Mouse (Mus musculus) MEL-GATA-1-ER (cell line): ENCODE results near the gene Hbq1a.

Experiments used
- DNase-seq: peaks from one replicate; pipeline ENCODE4 v3.0.0-alpha.2; 2012; ENCODE audit warnings: low read depth; ENCODE audit errors: extremely low read depth

Gene Hbq1a

DNA sequence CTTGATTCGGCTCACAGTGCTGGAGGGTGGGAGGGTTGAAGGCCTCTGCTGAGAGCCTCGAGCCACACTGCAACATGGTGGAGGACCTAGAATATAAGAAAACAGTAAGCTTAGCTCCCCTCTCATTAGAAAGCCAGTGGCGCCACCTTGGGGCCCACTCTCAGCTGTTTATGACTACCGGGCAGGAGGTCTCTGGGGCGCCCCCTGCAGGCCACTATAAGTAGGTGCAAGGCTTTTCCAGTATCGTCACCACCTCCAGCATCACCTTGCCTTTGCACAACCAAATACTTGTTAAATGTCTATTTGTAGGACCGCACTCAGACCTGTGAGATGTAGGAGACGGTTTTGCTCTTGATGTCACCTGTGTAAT, 21.3 kb downstream of the Hbq1a start:
- DNase-seq, result peak; percentile 66

DNA sequence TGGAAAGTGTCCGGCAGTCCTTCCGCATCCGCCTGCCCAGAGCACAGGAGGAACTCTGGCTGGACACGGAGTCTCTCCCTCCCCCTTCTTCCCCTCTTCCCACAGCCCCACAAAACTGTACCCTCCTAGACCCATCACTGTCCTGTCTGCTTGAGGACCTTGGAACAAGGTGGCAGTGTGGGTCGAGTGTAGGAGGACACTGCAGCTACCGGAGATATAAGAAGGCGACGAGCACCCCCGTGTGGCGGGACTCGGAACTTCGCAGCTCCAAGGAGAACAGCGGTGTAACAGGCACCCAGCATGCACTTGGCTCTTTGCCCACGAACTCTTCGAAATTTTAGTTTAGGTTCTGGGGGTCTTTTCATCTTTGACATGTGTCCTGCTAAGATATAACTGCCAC, 24.7 kb downstream of the Hbq1a start:
- no peak for DNase-seq

DNA sequence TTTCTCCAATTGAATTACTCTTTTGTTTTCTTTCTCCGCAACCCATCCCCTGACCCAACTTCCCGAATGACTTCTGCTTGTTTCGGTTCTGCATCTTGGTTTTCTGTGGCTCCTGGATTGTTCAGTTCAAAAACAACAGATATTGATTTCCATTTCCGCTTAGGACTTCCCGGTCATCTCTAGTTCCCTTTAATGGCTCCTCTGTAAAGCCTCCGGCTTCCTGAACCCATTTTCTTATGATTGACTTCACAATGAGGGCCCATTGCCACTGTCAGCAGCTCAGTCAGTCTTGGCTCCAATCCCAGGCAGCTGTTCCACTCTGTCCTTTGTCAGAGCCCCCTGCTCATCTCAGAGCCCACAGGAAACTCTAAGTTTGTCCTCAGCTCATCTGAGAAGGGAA, 31.2 kb downstream of the Hbq1a start:
- DNase-seq, result no peak

DNA sequence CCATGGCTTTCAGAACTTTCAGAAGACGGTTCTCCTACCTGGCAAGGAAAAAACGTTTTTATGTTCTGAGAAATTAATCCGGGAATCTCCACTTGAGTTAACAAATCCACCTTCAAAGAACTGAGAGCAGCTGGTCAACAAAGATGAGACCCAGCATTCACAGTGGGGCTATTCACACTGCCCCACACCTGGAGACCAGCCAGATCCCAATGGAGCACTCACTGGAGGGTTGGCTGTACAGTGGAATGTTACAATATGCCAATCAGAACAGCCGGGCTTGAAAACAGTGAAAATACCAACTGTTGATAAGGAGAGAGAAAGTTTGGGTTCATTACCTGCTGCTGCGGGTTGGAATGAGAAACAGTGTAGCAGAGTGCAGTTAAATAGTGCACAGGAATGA, 32.0 kb downstream of the Hbq1a start:
- DNase-seq, result no peak

DNA sequence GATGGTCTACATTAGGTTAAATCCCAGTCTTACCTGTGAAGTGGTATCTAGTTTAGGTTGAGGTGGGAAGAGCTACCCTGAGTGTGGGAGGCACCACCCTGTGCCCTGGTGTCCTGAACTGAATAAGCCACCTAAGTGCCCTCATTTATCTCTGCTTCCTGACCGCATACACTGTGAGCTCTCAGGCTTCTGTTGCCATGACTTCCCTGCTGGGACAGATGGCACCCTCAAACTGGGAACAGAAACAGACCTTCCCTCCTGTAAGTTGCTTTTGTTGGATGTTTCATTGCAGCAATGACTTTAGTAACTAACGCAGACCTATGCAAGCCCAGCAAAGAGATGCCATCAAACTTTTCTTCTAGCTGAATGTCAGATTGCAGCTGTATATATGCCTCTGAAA, 33.4 kb downstream of the Hbq1a start:
- no peak for DNase-seq

DNA sequence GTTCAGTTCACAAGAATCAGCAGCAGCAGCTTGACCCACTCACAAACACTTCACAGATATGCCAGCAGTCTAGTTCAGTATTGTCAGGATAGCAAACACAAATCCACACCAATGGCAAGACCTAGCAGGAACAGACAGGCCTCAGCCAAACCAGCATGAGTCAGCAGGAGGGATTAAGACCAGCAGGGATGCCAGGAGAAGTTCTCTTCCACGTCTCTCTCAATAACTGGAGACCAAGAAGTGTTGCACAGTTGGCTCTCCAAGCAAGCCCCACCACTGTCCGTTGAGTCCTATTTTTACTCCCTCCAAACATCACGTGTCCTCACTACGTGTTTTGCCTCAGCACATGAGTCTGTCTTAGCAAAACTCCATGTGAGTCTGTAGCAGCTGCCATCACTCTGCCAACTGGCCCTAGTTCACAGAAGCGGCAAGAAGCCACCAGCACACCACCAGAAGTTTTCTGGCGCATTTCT, 36.6 kb downstream of the Hbq1a start:
- no peak for DNase-seq

DNA sequence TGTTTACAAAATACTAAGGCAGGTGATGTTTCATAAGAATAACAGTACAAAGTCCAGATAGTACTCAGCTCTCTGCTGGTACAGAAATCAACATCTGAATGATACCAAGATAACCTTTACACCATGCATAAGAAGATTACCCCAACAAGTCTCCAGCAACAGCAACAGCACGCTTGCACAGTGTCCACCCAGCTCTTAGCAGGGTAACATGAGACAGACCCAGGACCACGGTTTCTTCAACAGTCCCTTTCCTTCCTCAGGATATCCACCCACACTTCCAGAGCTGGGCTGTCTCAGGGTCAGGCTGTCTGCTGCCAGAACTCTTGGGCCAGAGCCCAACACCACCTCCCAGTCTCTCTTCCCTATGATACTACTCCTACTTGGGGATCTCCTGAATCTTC, 39.3 kb downstream of the Hbq1a start:
- no peak for DNase-seq

DNA sequence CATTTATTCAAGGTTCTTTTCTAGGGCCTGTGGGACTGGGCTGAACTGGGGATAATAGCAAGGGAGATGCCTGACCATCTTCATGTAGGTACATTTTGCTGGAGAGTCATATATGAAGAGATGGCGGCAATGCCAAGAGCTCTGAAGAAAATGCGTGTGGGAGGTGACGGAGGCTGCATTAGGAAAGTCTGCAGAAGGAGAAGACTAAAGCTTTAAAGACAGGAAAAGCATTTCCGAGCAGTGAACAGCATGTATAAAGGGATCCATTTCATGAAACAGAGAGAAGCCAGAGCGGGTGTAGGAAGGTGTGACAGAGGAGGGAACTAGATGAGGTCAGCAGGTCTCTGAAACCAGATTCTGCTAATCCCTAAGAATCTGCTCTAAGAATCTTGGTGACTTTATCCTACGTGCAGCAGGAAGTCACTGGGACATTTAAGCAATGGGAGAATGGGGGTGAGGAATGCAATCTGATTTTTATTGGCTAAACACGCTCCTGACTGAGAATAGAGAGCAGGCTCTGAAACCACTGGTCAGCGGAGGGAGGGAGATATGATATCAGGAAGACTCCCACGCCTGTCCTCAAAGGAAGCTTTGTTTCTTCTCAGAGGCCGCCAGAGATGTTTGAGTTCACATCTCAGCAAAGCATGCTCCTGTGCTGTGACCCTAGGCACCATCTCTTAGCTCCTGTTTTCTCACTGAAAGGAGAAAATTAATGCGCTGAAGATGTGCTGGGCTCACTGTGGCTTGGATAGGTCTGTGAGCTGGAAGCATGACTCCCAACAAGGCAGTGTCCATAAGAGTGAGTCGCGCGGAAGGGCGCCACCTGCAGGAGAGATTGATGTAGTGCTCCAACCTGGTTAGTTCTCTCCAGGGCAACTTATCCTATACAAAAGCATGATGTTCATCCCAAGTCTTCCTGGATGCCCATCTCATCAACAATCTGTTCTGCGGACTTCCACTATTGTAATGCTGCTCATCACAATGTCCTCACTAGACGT, 40.9 kb downstream of the Hbq1a start:
- no peak for DNase-seq

DNA sequence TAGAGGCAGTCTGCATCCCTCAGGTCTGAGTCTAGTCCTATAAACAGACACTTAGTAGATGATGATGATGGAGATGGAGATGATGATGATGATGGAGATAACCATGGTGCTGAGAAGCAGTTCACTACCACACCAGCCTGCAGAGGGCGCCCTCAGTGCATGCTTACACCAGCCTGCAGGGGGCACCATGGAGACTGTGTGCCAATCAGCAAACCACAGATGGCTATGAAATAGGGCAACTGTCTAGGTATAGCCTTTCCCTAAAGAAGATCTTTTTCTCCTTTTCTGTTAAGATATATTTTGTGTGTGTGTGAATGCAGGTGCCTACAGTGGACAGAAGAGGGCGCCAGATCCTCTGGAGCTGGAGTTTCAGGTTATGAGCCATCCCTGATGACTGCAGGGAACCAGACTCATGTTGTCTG, 42.9 kb downstream of the Hbq1a start:
- DNase-seq, result no peak

DNA sequence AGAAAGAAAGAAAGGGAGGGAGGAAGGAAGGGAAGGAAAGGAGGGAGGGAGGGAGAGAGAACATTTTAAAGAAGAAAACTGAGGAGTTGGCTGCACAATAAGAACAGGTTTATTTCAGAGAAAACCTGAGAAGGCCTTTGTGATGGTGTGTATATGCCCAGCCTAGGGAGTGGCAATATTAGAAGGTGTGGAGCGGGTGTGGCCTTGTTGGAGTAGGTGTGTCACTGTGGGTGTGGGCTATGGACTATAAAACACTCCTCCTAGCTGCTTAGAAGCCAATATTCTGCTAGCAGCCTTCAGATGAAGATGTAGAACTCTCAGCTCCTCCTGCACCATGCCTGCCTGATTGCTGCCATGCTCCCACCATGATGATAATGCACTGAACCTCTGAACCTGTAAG, 43.5 kb downstream of the Hbq1a start:
- DNase-seq, result no peak

DNA sequence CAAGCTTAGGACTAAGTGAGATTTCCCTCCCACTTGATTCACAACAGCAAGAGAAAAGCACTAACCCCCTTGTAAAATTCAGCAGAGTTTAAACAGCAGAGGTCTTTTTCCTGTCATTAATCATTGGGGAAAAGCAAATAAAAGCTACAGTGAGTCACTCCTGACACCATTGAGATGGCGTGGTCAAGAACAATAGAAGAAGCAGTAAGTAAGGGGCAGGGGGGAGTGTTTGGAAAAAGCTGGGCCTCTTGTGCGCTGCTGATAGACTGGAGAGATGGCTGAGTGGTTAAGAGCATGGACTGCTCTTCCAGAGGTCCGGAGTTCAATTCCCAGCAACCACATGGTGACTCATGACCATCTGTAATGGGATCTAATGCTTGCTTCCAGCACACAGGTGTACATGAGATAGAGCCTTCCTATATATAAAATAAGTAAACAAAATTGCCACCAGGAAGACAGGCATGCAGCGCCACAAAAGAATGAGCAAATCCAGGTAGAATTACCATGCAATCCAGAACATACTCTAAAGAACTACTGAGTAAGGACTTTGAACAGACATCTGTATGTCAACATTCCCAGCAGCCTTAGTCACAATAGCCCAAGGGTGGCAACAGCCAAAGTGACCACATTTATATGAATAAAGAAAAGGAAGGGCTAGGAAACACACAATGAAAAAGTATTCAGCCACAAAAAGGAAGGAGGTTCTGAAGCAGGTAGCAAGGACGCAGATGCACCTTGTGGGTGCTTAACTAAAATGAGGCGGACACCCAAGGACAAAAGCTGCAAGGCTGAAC, 45.8 kb downstream of the Hbq1a start:
- no peak for DNase-seq

DNA sequence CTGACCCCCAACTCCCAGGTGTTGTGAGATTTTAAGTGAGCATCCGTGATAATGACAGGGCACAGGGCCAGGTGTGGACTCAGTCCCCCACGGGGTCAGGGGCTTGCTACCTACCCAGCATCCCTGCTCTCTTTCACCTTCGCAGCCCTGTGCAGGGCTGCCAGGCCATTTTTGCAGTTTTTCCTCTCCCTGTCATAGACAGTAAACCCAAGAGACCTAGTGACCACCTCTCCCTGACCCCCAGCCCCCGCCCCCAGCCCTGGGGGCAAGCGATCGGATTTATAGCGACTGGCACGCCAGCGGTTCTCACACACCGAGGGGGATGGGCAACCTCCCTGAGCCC, 47.4 kb downstream of the Hbq1a start:
- DNase-seq, result no peak

DNA sequence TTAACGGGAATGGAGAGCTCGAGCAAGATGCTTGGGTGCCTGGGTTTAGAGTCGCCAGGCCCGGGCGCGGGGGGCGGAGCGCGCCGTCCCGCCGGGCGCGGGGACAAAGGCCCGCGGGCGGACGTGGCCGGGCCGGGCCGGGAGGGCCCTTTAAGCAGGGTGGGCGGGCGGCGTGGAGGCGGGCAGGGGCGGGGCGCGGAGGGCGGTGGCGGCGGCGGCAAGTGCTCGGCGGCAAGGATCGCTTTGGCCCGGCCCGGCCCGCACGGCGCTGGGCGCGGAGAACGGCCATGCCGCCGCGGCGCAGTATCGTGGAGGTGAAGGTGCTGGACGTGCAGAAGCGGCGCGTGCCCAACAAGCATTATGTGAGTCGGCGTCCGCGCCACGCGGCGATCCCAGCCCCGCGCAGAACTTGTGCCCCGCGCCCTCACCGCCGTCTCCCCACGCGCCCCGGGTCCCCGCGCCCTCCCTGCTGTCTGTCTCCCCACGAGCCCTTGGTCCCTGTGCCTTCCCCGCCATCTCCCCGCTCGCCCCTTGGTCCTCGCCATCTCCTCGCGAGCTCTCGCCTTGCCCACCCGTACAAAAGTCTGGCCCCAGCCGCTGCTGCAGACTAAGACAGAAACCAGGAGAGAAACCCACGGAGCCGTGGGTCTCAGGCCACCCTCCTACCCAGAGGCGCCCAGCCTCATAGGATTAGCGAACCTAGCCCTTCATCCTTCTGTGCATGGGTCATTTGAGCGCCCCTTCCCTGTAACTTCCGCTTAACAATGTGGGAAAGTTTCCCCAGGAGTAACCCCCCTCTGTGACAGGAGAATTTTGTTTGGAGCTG, 48.0 kb downstream of the Hbq1a start, which contains the start of gene Sh3pxd2b:
Sh3pxd2b (plus strand) TSS at position 214 of the 826 bp plus-strand sequence.
- DNase-seq, result no peak

DNA sequence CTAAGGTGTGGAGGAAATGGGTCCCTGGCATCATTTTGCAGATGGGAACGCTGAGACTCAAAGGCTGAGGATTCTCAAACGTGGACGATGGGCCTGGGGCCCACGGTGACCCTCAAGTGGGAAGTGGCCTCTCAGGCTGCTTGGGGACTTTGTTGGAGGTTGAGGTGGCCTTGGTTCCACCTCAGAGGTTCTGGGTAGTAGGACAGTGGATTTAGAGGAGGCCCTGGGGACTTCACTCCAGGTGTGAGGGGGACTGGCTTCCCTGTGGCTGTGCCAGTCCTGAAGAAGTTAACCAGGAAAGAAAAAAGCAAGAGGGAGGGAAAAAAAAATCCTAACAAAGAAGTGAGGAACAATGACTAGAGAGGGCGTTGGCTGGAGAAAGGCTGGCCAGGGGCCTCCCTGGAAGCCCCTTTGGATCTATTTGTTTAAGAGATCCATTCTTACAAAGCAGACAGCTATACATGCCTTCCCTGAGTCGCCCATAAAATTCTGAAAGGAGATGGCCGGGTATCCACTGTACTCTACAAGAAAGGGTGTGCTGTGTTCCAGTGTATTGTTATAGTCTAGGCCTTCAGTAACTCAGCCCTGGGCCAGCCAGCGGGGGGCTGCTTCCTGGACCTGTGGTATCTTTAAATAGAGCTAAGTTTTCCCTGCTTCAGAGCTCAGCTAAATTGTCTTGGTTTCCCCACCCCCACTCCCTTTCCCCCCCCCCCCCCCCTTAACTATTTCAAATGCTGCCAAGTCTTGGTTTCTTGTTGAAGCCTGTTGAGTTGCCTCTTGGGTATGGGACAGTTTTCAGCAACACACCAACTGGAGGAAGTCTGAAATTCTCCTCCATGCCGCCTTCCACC, 48.8 kb downstream of the Hbq1a start:
- no peak for DNase-seq

DNA sequence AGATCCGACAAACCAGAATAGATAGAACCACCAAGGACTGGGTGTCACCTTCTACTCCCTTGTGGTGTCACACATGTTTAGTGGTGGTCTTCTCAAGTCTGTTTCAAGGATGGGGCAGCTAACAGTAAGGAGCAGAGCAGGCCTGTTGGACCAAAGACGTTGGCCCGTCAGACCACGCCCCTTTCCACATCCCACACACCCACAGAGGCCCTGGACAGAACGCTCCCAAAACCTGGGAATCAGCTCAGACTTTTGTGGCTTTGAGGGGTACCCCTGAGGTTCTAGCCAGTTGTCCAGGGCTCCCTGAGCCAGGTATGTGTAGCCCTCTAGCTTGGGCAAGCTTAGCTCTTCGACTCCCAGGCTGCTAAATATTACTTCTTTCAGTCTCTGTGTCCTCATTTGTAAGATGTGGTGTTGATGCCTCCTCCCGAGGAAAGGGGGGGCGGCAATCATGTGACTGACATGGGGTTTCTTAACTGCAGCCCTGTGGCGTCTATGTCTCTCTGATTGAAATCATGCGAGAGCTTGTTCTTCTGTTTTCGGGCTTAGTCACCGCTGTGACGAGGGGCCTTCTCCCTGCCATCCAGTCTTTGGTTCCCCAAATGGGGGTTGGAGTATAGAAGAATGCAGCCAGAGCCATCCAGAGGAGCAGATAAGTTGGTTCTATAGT, 49.5 kb downstream of the Hbq1a start:
- peak; percentile 33 for DNase-seq
